Mouse (Mus musculus) retina, embryonic 14.5 days (tissue): ENCODE measurements around the gene Map4k5.

ENCODE experiments used
- DNase-seq: peaks from one replicate; pipeline ENCODE4 v3.0.0-alpha.2; 2015; ENCODE audit warnings: low spot score

The Map4k5 gene

GRCm38 (mm10) chr12:69885170-69885923 is 7.7 kb downstream of the Map4k5 start:
- no peak for DNase-seq

DNA sequence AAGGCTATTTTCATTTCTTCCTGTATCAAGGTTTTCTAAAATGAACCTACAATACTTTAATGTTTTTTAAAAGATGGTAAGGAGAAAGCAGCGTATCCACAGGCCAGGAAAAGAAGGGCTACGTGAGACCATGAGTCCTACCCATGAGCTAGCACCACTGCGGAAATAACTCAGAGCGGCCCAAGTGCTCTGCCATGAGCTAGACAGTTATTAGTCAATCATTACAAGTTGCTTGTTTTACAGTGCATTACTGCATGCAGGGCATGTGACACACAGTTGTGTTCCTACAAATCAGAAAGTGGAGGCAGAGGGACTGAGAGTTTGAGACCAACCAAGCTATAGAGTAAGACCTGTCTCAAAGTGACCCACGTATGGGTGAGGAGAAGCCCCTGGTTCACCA is 8.9 kb downstream of the Map4k5 start:
- no peak for DNase-seq

GRCm38 (mm10) chr12:69881198-69881905 is 11.6 kb downstream of the Map4k5 start:
- DNase-seq: no peak

DNA sequence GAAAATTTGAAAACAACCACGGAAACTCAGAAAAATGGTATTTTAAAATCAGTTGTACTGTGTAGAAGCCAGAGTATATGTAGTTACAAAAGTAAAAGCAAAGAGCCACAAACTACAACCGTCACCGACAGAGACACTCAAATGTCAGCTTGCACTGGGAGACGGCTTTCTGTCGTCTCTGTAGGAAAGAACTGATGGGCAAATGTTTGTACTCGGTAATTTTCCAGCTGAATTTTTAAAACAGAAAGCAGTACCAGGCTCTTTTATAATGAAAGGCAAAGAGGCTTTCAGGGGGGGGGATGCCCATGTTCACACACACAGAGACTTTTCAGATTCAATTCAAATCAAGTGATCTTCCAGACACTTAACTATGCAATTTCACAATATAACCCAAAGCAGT is 13.3 kb downstream of the Map4k5 start:
- DNase-seq: no peak

GRCm38 (mm10) chr12:69879172-69879665 is 13.8 kb downstream of the Map4k5 start:
- DNase-seq: peak; percentile 33

GRCm38 (mm10) chr12:69877842-69878363 is 15.1 kb downstream of the Map4k5 start:
- DNase-seq: no peak

GRCm38 (mm10) chr12:69871632-69872031 is 21.4 kb downstream of the Map4k5 start:
- no peak for DNase-seq

DNA sequence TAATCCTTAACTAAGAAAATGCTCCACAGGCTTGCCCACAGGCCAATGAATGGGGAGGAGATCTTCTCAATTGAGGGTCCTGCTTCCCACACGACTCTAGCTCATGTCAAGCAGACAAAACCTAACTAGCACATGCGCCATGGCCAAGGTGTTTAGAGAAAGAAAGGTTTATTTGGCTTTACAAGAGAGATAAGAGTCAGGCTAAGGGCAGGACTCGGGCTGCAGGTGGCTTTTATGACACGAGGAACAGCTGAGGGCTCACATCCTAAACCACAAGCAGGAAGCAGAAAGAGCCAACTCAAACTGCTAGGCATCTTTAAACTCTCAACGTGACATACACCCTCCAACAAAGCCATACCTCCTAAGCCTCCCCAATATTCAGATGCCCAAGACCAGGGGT is 25.7 kb downstream of the Map4k5 start:
- DNase-seq: no peak

GRCm38 (mm10) chr12:69864164-69864692 is 28.8 kb downstream of the Map4k5 start:
- DNase-seq: no peak

DNA sequence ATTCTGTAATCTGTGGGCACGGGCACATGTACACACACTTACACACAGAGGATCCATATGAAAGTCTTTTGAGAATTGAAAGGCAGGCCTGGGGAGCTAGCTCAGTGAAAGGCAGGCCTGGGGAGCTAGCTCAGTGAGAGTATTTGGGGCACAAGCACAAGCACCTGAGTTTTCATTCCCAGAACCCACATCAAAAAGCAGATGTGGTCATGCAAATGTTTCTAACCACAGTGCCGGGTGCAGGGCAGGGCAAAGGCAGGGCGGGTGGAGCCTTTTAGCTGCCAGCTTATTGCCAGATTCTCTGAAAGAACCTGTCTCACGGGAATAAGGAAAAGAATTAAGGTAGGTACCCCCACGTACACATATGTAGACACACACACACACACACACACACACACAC is 29.5 kb downstream of the Map4k5 start:
- no peak for DNase-seq

DNA sequence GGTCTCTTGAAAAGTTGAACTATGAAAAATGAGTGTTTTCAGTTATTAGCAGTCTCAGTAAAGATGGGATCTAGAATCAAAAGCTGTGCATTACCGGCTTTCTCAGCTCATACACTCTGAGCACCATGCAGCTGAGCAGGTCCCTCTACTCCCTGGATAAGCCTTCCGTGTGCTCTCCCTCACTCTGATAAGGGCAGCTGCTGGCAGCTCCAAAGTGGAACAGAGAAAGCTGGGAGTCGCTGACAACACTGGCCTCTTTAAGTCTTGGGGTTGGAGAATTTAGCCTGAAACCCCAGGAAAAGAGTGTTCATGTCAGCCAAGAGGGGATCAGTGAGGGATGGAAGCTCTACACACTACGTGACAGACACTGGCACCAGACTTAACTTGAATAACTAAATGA is 34.2 kb downstream of the Map4k5 start:
- no peak for DNase-seq

- DNase-seq: no peak
Measured at GRCm38 (mm10) chr12:69857597-69857996, 35.4 kb downstream of the Map4k5 start.

DNA sequence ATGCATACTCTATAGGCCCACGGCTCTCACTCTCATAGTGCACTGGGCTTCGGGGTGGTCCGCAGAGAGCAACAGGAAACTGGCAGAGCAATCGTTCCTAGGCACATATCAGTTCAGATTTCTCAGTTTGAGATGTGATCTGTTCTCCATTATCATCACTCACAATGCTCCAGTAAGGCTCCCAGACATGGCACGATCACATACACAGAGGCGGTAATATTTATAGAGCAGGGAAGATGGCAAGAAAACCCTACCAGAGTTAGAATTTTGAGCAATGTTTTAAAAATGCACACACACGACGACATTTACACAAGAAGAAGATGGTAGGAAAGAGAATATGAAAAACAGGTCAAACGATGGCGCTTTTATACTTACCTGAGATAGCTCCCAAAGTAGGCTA is 36.6 kb downstream of the Map4k5 start:
- DNase-seq: no peak

GRCm38 (mm10) chr12:69855641-69856300 is 37.2 kb downstream of the Map4k5 start:
- no peak for DNase-seq

GRCm38 (mm10) chr12:69853942-69854341 is 39.1 kb downstream of the Map4k5 start:
- no peak for DNase-seq

DNA sequence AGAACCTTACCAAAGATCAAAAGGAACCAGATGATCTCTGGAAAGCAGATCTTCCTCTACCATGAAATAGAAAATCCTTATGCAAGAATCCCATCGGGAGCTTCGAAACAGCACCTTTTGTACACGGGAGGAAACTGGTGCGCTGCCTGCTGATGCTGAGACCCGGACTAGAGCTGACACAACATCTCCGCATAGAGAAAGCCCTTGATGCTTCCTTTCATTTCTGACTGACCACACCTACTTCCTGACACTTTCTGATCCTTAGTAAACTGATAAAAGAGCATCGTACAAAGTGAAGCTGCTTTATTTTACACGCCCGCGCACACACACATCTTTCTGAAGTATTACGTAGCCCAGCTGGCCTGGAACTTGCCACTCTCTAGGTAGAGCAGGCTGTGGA is 39.6 kb downstream of the Map4k5 start:
- DNase-seq: no peak

DNA sequence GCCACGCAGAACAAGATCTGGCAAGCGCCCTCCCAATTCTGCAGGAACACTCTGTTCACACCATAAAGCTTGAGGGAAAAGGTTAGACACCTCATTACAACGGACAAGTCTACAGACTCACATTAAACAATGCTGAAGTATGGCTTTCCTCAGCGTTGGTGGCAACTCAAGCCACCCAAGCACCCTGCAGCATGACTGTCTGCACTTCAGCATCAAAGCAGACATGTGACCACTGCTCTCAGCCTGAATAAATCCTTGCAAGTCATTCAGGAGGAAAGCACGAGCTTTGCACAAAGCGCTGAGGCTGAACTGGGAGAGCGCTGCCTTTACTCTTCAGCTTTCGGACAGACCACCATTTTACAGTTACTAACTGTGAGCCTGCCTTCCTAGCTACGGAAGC is 40.7 kb downstream of the Map4k5 start:
- peak; percentile 51 for DNase-seq

GRCm38 (mm10) chr12:69848083-69848878 is 44.7 kb downstream of the Map4k5 start:
- DNase-seq: no peak

DNA sequence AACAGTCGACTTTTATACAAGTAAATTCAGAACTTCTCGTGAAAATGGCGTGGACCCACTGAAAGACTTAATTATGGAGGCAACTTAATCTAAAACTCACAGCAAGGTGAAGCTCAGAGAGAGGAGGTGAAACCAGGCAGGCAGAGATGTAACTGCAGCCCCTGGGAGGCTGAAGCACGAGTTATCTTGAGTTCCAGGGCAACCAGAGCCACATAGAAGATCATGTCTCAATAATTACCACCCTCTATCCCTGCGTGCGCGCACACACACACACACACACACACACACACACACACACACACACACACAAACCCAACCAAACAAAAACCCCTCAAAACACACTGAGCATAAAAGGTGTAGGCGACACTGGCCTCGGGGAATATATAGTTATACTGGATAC is 46.5 kb downstream of the Map4k5 start:
- no peak for DNase-seq

- DNase-seq: no peak
Measured at GRCm38 (mm10) chr12:69845722-69846121, 47.3 kb downstream of the Map4k5 start.
